In genomic region chr2:91965417-91965816, GRCm38 (mm10) we compare ENCODE assay signal across 8 mouse cellular contexts. TPM values are rescaled to one million over a fixed set of nuclear protein-coding genes. Genes with fewer than 3 reads are reported as not detected.
DNase-seq lines count a peak whose midpoint lies in the region; ATAC-seq and TF ChIP-seq lines count a peak whose summit lies in the region.

No protein-coding gene starts in this region.

- no peaks in the 10 kb centered on the region for H3K9me3 ChIP-seq in lung, embryonic 14.5 days (ENCODE audit: low read depth, low read length)
- no peaks in the 10 kb centered on the region for H3K9me3 ChIP-seq in neural tube, embryonic 15.5 days (replicated peaks)

- peak overlapping the region; percentile 48 for H3K9ac ChIP-seq in lung, embryonic 14.5 days
- H3K9ac ChIP-seq in neural tube, embryonic 15.5 days (replicated peaks): no peak overlapping the region

- peak; percentile 54 for DNase-seq in cerebellum, adult 11-12 months
- DNase-seq in cerebellum, adult 11 months: no peak
- DNase-seq in ZHBTc4 (ENCODE audit: low read depth, low spot score): peak; percentile 43
- peak; percentile 79 to 91 for DNase-seq in heart, adult 9 months (ENCODE audit: low spot score in 2 of 2)
- DNase-seq in kidney, adult 2 months: peak; percentile 86
- DNase-seq in lung, embryonic 14.5 days: peak; percentile 73
- no peak for DNase-seq in left cerebral cortex, adult 11 months (ENCODE audit: low spot score)

- TF ChIP-seq POLR2A in kidney, adult 2 months (IDR thresholded peaks at IDR 0.05; ENCODE audit: low read depth, low read length): peak; percentile 69

- WGBS in kidney, adult 2 months: 41% methylated on average over 20 of the region's 20 CpGs
- 10% methylated on average over 20 of the region's 20 CpGs for WGBS in lung, embryonic 14.5 days
- WGBS in neural tube, embryonic 15.5 days: 23% methylated on average over 20 of the region's 20 CpGs

- H3K4me2 ChIP-seq in lung, embryonic 14.5 days: peak overlapping the region; percentile 95
- peak overlapping the region; percentile 28 for H3K4me2 ChIP-seq in neural tube, embryonic 15.5 days

- no peaks in the 10 kb centered on the region for H3K27me3 ChIP-seq in kidney, adult 2 months (replicated peaks; ENCODE audit: control insufficient read depth, insufficient read depth, low read length)
- H3K27me3 ChIP-seq in lung, embryonic 14.5 days (ENCODE audit: insufficient read depth, low read length): no peaks in the 10 kb centered on the region
- 0 out of 2 replicates have a peak, but pooled peaks cover 6% of the 10 kb centered on the region for H3K27me3 ChIP-seq in neural tube, embryonic 15.5 days (replicated peaks)

- H3K27ac ChIP-seq in kidney, adult 2 months (ENCODE audit: insufficient read depth, low read depth, low read length): peak overlapping the region; percentile 93
- H3K27ac ChIP-seq in lung, embryonic 14.5 days (ENCODE audit: low read depth): peak overlapping the region; percentile 51; the same call in 1 of the 2 replicates
- no peak overlapping the region for H3K27ac ChIP-seq in neural tube, embryonic 15.5 days (replicated peaks)

- H3K4me3 ChIP-seq in kidney, adult 2 months (ENCODE audit: insufficient read depth, low read depth, low read length): peak overlapping the region; percentile 74
- peak overlapping the region; percentile 87 for H3K4me3 ChIP-seq in lung, embryonic 14.5 days (ENCODE audit: low read depth, low read length)
- peak overlapping the region; percentile 14 for H3K4me3 ChIP-seq in neural tube, embryonic 15.5 days (replicated peaks)

- no peaks in the 10 kb centered on the region for H3K36me3 ChIP-seq in kidney, adult 2 months (ENCODE audit: control insufficient read depth, insufficient read depth, low read length)
- H3K36me3 ChIP-seq in lung, embryonic 14.5 days (ENCODE audit: insufficient read depth): no peaks in the 10 kb centered on the region
- no peaks in the 10 kb centered on the region for H3K36me3 ChIP-seq in neural tube, embryonic 15.5 days

- no peak for TF ChIP-seq CTCF in kidney, adult 2 months (conservative IDR thresholded peaks at IDR 0.05; ENCODE audit: insufficient read depth, insufficient read length, low read depth, low read length)
- no peak for TF ChIP-seq CTCF in lung, embryonic 14.5 days (IDR thresholded peaks at IDR 0.05; ENCODE audit: low read depth)

- H3K4me1 ChIP-seq in kidney, adult 2 months (ENCODE audit: control insufficient read depth, insufficient read depth, low read length): peaks cover 8% of the 10 kb centered on the region; the same call in 1 of the 2 replicates
- peaks cover 9% of the 10 kb centered on the region for H3K4me1 ChIP-seq in lung, embryonic 14.5 days (ENCODE audit: insufficient read depth)
- H3K4me1 ChIP-seq in neural tube, embryonic 15.5 days: peaks cover 23% of the 10 kb centered on the region

- peak; percentile 6; the same call in 1 of the 2 replicates for ATAC-seq in lung, embryonic 14.5 days (ENCODE audit: insufficient read depth)
- no peak for ATAC-seq in neural tube, embryonic 15.5 days (ENCODE audit: low FRiP score)

RNA-seq across cellular contexts. Expression of gene Dgkz, which starts 10.2 kb away (rescaled TPM):
- polyA plus RNA-seq in kidney, adult 2 months (2012; rRNA removed): 106 and 119 TPM in 2 replicates
- 59.2 and 63.9 TPM in 2 replicates for polyA plus RNA-seq in lung, embryonic 14.5 days (2014; fragmentation: Nextera tagmentation; extraction: Ambion mirVana)
- polyA plus RNA-seq in neural tube, embryonic 15.5 days (2015; fragmentation: Nextera tagmentation; extraction: Ambion mirVana): 34.8 and 45.9 TPM in 2 replicates

RNA-seq across cellular contexts. Expression of gene Gm9821, which starts 19.9 kb away (rescaled TPM):
- polyA plus RNA-seq in kidney, adult 2 months (2012; rRNA removed): not detected in 2 replicates
- polyA plus RNA-seq in lung, embryonic 14.5 days (2014; fragmentation: Nextera tagmentation; extraction: Ambion mirVana): 0.34 and 1.1 TPM in 2 replicates
- polyA plus RNA-seq in neural tube, embryonic 15.5 days (2015; fragmentation: Nextera tagmentation; extraction: Ambion mirVana): 0.24 and 0.57 TPM in 2 replicates

RNA-seq across cellular contexts. Expression of gene Mdk, which starts 33.3 kb away (rescaled TPM):
- 76.0 and 80.1 TPM in 2 replicates for polyA plus RNA-seq in kidney, adult 2 months (2012; rRNA removed)
- 1,044 and 1,097 TPM in 2 replicates for polyA plus RNA-seq in lung, embryonic 14.5 days (2014; fragmentation: Nextera tagmentation; extraction: Ambion mirVana)
- polyA plus RNA-seq in neural tube, embryonic 15.5 days (2015; fragmentation: Nextera tagmentation; extraction: Ambion mirVana): 161 and 243 TPM in 2 replicates

RNA-seq across cellular contexts. Expression of gene Chrm4, which starts 38.4 kb away (rescaled TPM):
- polyA plus RNA-seq in kidney, adult 2 months (2012; rRNA removed): 0.11 TPM in 1 of 2 replicates, not detected in the other
- 0.22 and 0.33 TPM in 2 replicates for polyA plus RNA-seq in lung, embryonic 14.5 days (2014; fragmentation: Nextera tagmentation; extraction: Ambion mirVana)
- 1.4 and 1.5 TPM in 2 replicates for polyA plus RNA-seq in neural tube, embryonic 15.5 days (2015; fragmentation: Nextera tagmentation; extraction: Ambion mirVana)

RNA-seq across cellular contexts. Expression of gene Creb3l1, which starts 58.9 kb away (rescaled TPM):
- 6.7 and 8.9 TPM in 2 replicates for polyA plus RNA-seq in kidney, adult 2 months (2012; rRNA removed)
- polyA plus RNA-seq in lung, embryonic 14.5 days (2014; fragmentation: Nextera tagmentation; extraction: Ambion mirVana): 18.6 and 19.3 TPM in 2 replicates
- 3.4 and 5.2 TPM in 2 replicates for polyA plus RNA-seq in neural tube, embryonic 15.5 days (2015; fragmentation: Nextera tagmentation; extraction: Ambion mirVana)

Comparison
In these comparisons a context has a peak if more than half of its experiments do, and no peak if none do; other contexts are left out.
1. DNase-seq: peak in cerebellum, adult 11-12 months (single experiment), ZHBTc4 (single experiment), heart, adult 9 months (2 of 2), kidney, adult 2 months (single experiment) and lung, embryonic 14.5 days (single experiment); none in cerebellum, adult 11 months (single experiment) and left cerebral cortex, adult 11 months (single experiment).
2. H3K4me3 ChIP-seq: peak in every context shown above with its lines; median percentile 87 in lung, embryonic 14.5 days; 74 in kidney, adult 2 months; 14 in neural tube, embryonic 15.5 days.